Mouse (Mus musculus) forebrain, postnatal 0 days (tissue): Measurements from ENCODE around the gene Plp2. TPM values are rescaled to one million over a fixed set of nuclear protein-coding genes. Genes with fewer than 3 reads are reported as not detected.

Experiments
- ATAC-seq: fragments of 200-750 bp; cut with Nextera tagmentation; 2 replicates; pipeline ENCODE4 v1.8.0; 2017; ENCODE audit warnings: mild to moderate bottlenecking, moderate library complexity
- DNase-seq: peaks from one replicate; pipeline ENCODE4 v3.0.0-alpha.2; 2015
- H3K27ac ChIP-seq: fragments of 300-500 bp; sonication (generic); 2 replicates; pipeline ENCODE4 v1.5.1; 2014; ENCODE audit warnings: low read depth, mild to moderate bottlenecking, antibody characterized with exemption, low read length, moderate library complexity, mixed read lengths
- H3K27me3 ChIP-seq: fragments of 300-500 bp; sonication (generic); 2 replicates; pipeline ENCODE4 v1.6.1; 2014; ENCODE audit warnings: mild to moderate bottlenecking, low read length, mixed read lengths; ENCODE audit not compliant: insufficient read depth
- H3K36me3 ChIP-seq: fragments of 300-500 bp; sonication (generic); 2 replicates; pipeline ENCODE4 v1.6.1; 2014; ENCODE audit warnings: mild to moderate bottlenecking, moderate library complexity; ENCODE audit not compliant: insufficient read depth
- H3K4me1 ChIP-seq: fragments of 300-500 bp; sonication (generic); 2 replicates; pipeline ENCODE4 v1.6.1; 2014; ENCODE audit warnings: antibody characterized with exemption; ENCODE audit not compliant: insufficient read depth
- H3K4me2 ChIP-seq: fragments of 300-500 bp; sonication (generic); 2 replicates; pipeline ENCODE4 v1.6.1; 2014; ENCODE audit warnings: low read depth, mild to moderate bottlenecking, moderate library complexity
- H3K4me3 ChIP-seq: fragments of 300-500 bp; sonication (generic); 2 replicates; pipeline ENCODE4 v1.5.1; 2014; ENCODE audit warnings: low read depth, low read length, mixed read lengths
- H3K9ac ChIP-seq: fragments of 300-500 bp; sonication (generic); 2 replicates; pipeline ENCODE4 v1.6.1; 2014; ENCODE audit warnings: mild to moderate bottlenecking
- H3K9me3 ChIP-seq: fragments of 300-500 bp; sonication (generic); 2 replicates; pipeline ENCODE4 v1.6.1; 2016; ENCODE audit warnings: low read length
- CTCF ChIP-seq: sonication (generic); IDR thresholded peaks from 2 replicates; pipeline ENCODE4 v1.5.1; 2016; ENCODE audit warnings: antibody characterized with exemption, control low read depth, low read depth
- WGBS: fragments of 180-500 bp; shearing (Covaris S2); extraction: QIAGEN DNeasy Blood & Tissue Kit; methylation state at CpG from one replicate; pipeline ENCODE4 v1.1.7; 2014; 5-methylcytosine and 5-hydroxymethylcytosine counted together
- polyA plus RNA-seq: library from polyadenylated mRNA; unstranded; fragments of >200 nt; fragmentation: Nextera tagmentation; extraction: Ambion mirVana; gene quantifications from 2 replicates; pipeline ENCODE4 v1.2.1, GENCODE M21; 2015
- total RNA-seq: library from RNA; depleted of rRNA; stranded (reverse); fragments of >200 nt; gene quantifications from 2 replicates; pipeline ENCODE4 v1.2.3, GENCODE M21; 2014

Plp2 gene
- total and polyA plus RNA-seq, 2 experiments from 2014 or later = 24.3 to 38.3 TPM

GRCm38 (mm10) chrX:7662936-7663335, 8.3 kb downstream of the Plp2 start:
- Histone ChIP-seq H3K4me3 (no peak overlapping the region), H3K9me3 (no peaks in the 10 kb centered on the region), H3K27me3 (no peaks in the 10 kb centered on the region), H3K4me1 (no peaks in the 10 kb centered on the region), H3K9ac (no peak overlapping the region), H3K4me2 (no peak overlapping the region), H3K27ac (no peak overlapping the region), H3K36me3 (no peaks in the 10 kb centered on the region)
- 81% methylated on average over 3 of the region's 3 CpGs for WGBS
- TF ChIP-seq CTCF = no peak
- DNase-seq = no peak
- no peak for ATAC-seq

DNA sequence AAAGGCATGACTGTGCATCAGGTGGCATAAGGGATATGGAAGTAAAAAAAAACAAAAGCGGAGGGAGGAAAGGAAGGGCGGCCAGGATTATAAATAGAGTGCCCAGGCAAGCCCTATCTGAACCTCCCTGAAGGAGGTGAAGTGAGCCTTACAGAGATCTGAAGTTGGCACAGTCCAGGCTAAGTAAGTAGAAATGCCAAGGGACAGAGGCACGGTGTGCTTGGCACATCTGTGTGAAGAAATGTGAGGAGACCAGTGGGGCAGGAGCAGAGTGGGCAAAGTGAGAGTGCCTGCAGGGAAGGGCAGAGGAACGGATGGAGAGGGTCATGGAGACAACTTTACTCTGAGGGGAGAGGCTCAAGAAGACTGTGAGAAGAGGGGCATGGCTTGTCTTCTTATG, 10.1 kb downstream of the Plp2 start:
- no peak for ATAC-seq
- 78% methylated on average over 4 of the region's 4 CpGs for whole genome bisulfite sequencing
- Histone ChIP-seq H3K4me1 (no peaks in the 10 kb centered on the region), H3K4me3 (no peak overlapping the region), H3K4me2 (no peak overlapping the region), H3K9me3 (no peaks in the 10 kb centered on the region), H3K27me3 (no peaks in the 10 kb centered on the region), H3K36me3 (no peaks in the 10 kb centered on the region), H3K9ac (no peak overlapping the region), H3K27ac (no peak overlapping the region)
- DNase-seq = no peak
- no peak for TF ChIP-seq CTCF

DNA sequence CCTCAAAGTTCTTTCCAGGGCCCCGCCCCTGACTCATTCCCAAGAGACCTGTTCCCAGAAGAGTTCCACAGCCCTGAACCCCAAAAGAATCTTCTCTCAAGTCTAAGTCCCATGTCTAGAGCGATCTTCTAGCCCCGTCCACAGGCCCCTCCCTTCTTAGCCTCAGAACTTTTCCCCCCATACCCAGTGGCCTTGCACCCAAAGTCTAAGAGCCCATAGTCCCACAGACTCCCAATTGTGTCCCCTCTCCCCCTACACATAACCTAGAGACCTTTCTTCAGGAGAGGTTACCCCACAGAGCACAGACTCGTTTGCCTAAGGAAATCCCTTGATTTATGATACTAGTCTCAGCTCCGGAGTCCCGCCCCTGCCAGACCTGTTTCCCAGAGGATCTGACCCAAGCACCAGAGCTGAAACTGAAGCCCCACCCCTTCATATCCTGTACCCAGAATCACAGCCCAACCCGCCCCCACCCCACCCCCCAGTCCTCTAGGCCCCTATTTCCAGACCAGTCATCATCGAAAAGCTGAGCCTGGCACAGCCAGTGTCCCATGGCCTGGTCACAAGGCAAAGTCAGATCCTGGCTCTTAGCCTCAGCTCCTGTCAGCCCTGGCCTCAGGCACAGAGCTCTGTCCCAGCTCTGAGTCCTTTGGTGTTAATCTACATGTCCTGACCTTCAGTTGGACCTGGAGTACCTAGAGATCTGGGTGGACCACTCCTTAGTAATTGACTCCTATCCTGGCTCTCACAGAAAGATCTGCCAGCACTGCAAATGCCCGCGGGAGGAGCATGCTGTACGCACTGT, 12.2 kb downstream of the Plp2 start:
- H3K4me2 ChIP-seq = no peak overlapping the region
- no peaks in the 10 kb centered on the region for H3K9me3 ChIP-seq
- no peaks in the 10 kb centered on the region for H3K4me1 ChIP-seq
- H3K9ac ChIP-seq = no peak overlapping the region
- H3K36me3 ChIP-seq = no peaks in the 10 kb centered on the region
- H3K4me3 ChIP-seq = no peak overlapping the region
- ATAC-seq = no peak
- H3K27ac ChIP-seq = no peak overlapping the region
- WGBS = 63% methylated on average over 11 of the region's 11 CpGs
- TF ChIP-seq CTCF = no peak
- no peak for DNase-seq
- no peaks in the 10 kb centered on the region for H3K27me3 ChIP-seq

DNA sequence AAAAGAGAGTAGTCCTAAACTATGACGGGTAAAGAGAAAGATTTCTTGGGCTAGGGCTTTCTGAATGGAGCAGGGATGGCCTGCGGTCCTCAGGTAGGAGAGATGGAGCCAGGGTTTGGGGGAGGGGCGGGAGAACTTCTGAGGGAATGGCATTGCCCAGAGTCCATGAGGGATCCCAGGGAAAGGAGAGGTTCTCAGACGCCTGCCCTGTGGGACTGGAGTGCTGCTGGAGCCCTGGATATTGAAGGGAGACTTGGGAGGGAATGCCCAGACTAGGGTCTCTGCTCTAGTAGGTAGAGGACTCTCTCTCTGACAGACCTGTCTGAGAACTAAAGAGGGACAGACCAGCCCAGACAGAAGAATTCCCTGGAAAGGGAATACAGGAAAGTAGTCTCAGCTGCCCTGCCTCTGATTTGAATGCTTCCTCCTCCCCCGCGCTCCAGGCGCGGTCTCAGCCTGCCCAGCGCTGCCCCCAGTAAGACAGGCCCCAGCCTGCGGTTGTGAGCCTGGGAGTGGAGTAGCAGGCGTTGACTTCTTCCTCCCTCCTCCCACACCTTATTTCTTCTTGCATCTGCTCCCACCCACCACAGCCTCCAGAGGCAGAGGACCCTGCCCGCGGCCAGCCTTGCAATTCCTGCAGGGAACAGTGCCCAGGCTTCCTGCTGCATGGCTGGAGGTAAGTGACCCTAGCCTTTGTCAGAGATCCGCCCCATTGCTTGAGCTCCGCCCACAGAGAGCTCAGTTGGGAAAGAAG, 13.0 kb downstream of the Plp2 start:
- no peak overlapping the region for H3K27ac ChIP-seq
- no peak overlapping the region for H3K4me3 ChIP-seq
- 33% methylated on average over 15 of the region's 15 CpGs for WGBS
- H3K27me3 ChIP-seq = no peaks in the 10 kb centered on the region
- H3K36me3 ChIP-seq = no peaks in the 10 kb centered on the region
- DNase-seq = no peak
- H3K4me2 ChIP-seq = no peak overlapping the region
- no peaks in the 10 kb centered on the region for H3K9me3 ChIP-seq
- ATAC-seq = no peak; the same call in 1 of the 2 replicates
- no peak overlapping the region for H3K9ac ChIP-seq
- no peak for TF ChIP-seq CTCF
- H3K4me1 ChIP-seq = no peaks in the 10 kb centered on the region

DNA sequence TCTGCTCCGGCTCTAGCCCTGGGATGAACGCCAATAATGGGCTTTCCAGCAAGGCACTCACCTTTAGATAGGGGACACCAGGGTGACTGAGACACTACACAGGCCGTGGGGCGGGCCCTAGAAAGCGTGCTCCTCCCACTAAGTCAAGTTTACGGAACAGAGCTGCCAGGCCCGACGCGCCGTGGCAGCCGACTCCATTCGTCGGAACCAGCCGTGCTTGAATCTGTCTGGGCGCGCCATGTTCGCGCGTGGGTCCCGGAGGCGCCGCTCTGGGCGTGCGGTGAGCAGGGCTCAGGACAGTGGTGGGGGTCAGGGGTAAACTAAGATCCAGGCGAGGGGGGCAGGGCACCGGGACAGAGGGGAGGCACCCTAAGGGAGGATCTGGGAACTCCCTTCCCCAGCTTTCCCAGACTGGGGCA, 14.0 kb downstream of the Plp2 start, which contains the start of gene Prickle3:
TSS of gene Prickle3 (plus strand) at position 40 of the 419 bp plus-strand sequence.
- peak; percentile 67 for ATAC-seq
- Histone ChIP-seq H3K27ac (no peak within 1 kb of the TSS), H3K9ac (peak within 1 kb of the TSS; percentile 31; the same call in 1 of the 2 replicates), H3K27me3 (no peaks in the 10 kb centered on the region), H3K36me3 (0 out of 2 replicates have a peak, but pooled peaks cover 4% of the 10 kb centered on the region), H3K4me3 (peak within 1 kb of the TSS; percentile 20), H3K4me2 (peak within 1 kb of the TSS; percentile 43), H3K9me3 (no peaks in the 10 kb centered on the region), H3K4me1 (no peaks in the 10 kb centered on the region)
- DNase-seq = no peak
- WGBS = 34% methylated on average over 26 of the region's 26 CpGs
- TF ChIP-seq CTCF = no peak

DNA sequence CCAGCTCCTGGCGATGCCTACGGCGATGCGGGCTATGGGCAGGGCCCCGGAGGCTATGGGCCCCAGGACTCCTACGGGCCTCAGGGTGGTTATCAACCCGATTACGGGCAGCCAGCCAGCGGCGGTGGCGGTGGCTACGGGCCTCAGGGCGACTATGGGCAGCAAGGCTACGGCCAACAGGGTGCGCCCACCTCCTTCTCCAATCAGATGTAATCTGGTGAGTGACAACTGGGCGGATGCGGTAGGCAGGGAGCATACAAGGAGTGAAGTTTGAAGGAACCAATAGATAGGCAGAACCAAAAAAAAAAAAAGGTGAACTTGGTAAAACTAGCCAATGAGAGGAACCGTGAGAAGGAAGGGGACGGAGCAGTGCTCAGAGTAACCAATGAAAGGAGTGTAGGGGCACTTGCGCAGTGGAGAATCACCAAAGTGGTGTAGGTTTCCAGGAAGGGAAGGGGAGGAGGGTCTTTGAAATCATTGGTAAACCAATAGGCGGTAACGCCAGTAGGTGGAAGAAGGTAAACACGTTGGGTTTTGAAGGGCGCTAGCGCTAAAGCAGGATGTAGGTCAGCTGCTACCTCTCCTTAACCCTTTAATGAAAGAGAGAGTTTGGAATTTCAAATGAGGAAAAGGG, 22.4 kb downstream of the Plp2 start:
- Histone ChIP-seq H3K9me3 (no peaks in the 10 kb centered on the region), H3K36me3 (0 out of 2 replicates have a peak, but pooled peaks cover 4% of the 10 kb centered on the region), H3K4me2 (peak overlapping the region; percentile 50), H3K27ac (peak overlapping the region; percentile 54; the same call in 1 of the 2 replicates), H3K4me3 (peak overlapping the region; percentile 29), H3K27me3 (no peaks in the 10 kb centered on the region), H3K4me1 (no peaks in the 10 kb centered on the region), H3K9ac (peak overlapping the region; percentile 47)
- TF ChIP-seq CTCF = peak; percentile 42; the same call in 1 of the 2 replicates
- DNase-seq (peak; percentile 88), ATAC-seq (peak; percentile 97)
- WGBS = 29% methylated on average over 25 of the region's 25 CpGs
